Mouse (Mus musculus): Measurements from ENCODE around the gene Sspn. TPM values are rescaled to one million over a fixed set of nuclear protein-coding genes. Genes with fewer than 3 reads are reported as not detected.

Sspn gene
- total and polyA plus RNA-seq, 3 experiments: not detected

DNA sequence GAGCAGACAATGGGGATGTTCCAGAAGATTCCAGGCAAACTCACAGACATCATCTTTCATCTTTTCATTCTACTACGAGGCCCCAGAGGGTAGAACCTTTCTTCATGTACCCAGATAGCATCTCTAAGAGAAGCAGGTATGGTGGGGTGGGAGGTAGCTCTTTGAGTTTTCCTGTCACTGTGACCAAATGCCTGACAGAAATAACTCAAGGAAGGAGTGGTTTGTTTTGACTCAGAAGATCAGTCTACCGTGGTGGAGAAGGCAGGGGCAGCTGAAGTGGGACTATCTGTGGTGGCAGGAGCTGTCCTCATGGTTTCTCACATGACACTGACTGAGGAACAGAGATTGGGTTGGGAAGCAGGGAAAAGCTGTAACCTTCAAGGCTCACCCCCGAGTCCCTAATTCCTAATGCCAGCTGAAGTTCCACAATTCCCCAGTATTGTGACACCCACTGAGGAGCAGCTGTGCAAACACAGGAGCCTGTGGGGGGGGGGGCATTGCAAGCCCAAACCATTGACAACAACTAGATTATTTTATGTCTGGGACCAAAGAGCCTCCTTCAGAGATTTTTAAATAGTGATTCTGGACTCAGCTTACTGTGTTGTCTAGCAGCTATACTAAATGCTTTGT, 74.6 kb downstream of the Sspn start:
- Histone ChIP-seq H3K27ac (ENCODE audit: control insufficient read depth, low read depth, low read length) (no peak overlapping the region), H3K4me1 (ENCODE audit: control insufficient read depth in 1 of 2, insufficient read depth in 2 of 2, low read length in 2 of 2) (peaks cover 0 to 5% of the 10 kb centered on the region in 2 experiments; a peak in 1 of 4 replicates), H3K9me3 (replicated peaks; ENCODE audit: insufficient read depth, low read length) (no peaks in the 10 kb centered on the region), H3K79me2 (ENCODE audit: control insufficient read depth, insufficient read depth, low read length, poor library complexity) (no peaks in the 10 kb centered on the region), H3K36me3 (ENCODE audit: control insufficient read depth in 1 of 2, insufficient read depth in 2 of 2, low read length in 2 of 2) (no peaks in the 10 kb centered on the region), H3K4me3 (ENCODE audit: control insufficient read depth in 1 of 2, insufficient read depth in 1 of 2, low read depth in 2 of 2, low read length in 2 of 2) (no peak overlapping the region), H3K27me3 (ENCODE audit: control insufficient read depth in 1 of 2, insufficient read depth in 2 of 2, low read length in 2 of 2) (no peaks in the 10 kb centered on the region), H3K9ac (ENCODE audit: control insufficient read depth, low read depth, low read length, poor library complexity, severe bottlenecking) (no peak overlapping the region)
- TF ChIP-seq MAFK (IDR thresholded peaks at IDR 0.05; ENCODE audit: borderline replicate concordance, low read depth, low read length) (no peak), ELF1 (IDR thresholded peaks at IDR 0.05; ENCODE audit: low read depth, low read length) (no peak), UBTF (IDR thresholded peaks at IDR 0.05; ENCODE audit: borderline replicate concordance, insufficient read depth, low read depth, low read length) (no peak)
- DNase-seq (ENCODE audit: low read depth, low spot score): no peak

DNA sequence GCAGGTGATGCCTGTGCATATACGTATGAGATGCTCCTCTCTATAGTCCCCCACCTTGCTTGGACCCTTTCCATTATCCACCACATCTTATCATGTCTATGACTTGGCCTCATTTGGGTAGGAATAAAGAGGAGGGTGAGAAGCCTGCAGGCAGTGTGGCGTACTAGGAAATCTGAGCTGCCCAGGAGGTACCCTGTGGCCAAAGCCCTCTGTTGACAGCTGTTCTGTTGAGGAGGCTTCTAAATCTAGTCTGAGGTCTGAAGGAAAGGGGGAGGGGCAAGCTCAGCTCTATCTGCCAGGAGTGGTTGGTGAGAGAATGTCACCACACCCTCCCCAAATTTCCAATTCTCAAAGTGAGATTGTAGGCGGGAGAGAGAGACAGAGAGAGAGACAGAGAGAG, 75.3 kb downstream of the Sspn start:
- Histone ChIP-seq H3K9ac (ENCODE audit: control insufficient read depth, low read depth, low read length, poor library complexity, severe bottlenecking) (no peak overlapping the region), H3K36me3 (ENCODE audit: control insufficient read depth in 1 of 2, insufficient read depth in 2 of 2, low read length in 2 of 2) (no peaks in the 10 kb centered on the region), H3K27me3 (ENCODE audit: control insufficient read depth in 1 of 2, insufficient read depth in 2 of 2, low read length in 2 of 2) (no peaks in the 10 kb centered on the region), H3K4me3 (ENCODE audit: control insufficient read depth in 1 of 2, insufficient read depth in 1 of 2, low read depth in 2 of 2, low read length in 2 of 2) (no peak overlapping the region), H3K4me1 (ENCODE audit: control insufficient read depth in 1 of 2, insufficient read depth in 2 of 2, low read length in 2 of 2) (no peaks in the 10 kb centered on the region), H3K9me3 (replicated peaks; ENCODE audit: insufficient read depth, low read length) (no peaks in the 10 kb centered on the region), H3K79me2 (ENCODE audit: control insufficient read depth, insufficient read depth, low read length, poor library complexity) (no peaks in the 10 kb centered on the region), H3K27ac (ENCODE audit: control insufficient read depth, low read depth, low read length) (no peak overlapping the region)
- DNase-seq (ENCODE audit: low read depth, low spot score): no peak
- no peak for TF ChIP-seq EP300 (IDR thresholded peaks at IDR 0.05; ENCODE audit: low read depth in 1 of 2, low read length in 2 of 2)
- no peak for TF ChIP-seq SMC3 (IDR thresholded peaks at IDR 0.05; ENCODE audit: low read depth, low read length)
- no peak for TF ChIP-seq ELF1 (IDR thresholded peaks at IDR 0.05; ENCODE audit: low read depth, low read length)
- no peak for TF ChIP-seq SIN3A (IDR thresholded peaks at IDR 0.05; ENCODE audit: low read length)
- TF ChIP-seq HCFC1 (IDR thresholded peaks at IDR 0.05; ENCODE audit: low read depth, low read length): no peak
- no peak for TF ChIP-seq ZMIZ1 (IDR thresholded peaks at IDR 0.05; ENCODE audit: low read depth, low read length)

DNA sequence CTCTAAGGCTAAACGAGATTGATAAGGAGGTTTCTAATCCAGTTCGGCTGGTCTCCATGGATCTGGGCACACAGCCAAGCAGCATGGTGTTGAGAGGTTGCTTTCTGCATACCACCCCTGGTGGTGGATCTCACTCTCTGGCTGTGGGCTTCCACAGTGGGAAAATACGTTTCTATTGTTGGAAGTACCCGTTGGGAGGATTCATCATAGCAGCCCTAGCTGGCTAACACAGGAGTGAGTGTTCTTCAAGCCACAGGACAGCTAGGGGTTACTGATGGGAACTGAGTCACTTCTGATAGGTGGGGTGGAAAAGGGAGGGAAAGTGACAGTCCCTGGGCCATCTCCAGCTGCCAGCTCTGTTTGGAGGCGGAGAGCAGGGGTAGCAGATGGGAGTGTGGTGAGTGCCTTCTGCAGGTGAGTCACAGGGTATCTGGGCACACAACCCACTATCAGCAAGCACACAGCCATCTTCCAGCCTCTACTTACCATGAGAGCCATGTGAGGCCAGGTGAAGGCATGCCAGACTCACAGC, 77.1 kb downstream of the Sspn start:
- Histone ChIP-seq H3K79me2 (ENCODE audit: control insufficient read depth, insufficient read depth, low read length, poor library complexity) (no peaks in the 10 kb centered on the region), H3K4me1 (ENCODE audit: control insufficient read depth in 1 of 2, insufficient read depth in 2 of 2, low read length in 2 of 2) (no peaks in the 10 kb centered on the region), H3K27me3 (ENCODE audit: control insufficient read depth in 1 of 2, insufficient read depth in 2 of 2, low read length in 2 of 2) (no peaks in the 10 kb centered on the region), H3K9me3 (replicated peaks; ENCODE audit: insufficient read depth, low read length) (no peaks in the 10 kb centered on the region), H3K36me3 (ENCODE audit: control insufficient read depth in 1 of 2, insufficient read depth in 2 of 2, low read length in 2 of 2) (no peaks in the 10 kb centered on the region), H3K27ac (ENCODE audit: control insufficient read depth, low read depth, low read length) (no peak overlapping the region), H3K9ac (ENCODE audit: control insufficient read depth, low read depth, low read length, poor library complexity, severe bottlenecking) (no peak overlapping the region), H3K4me3 (ENCODE audit: control insufficient read depth in 1 of 2, insufficient read depth in 1 of 2, low read depth in 2 of 2, low read length in 2 of 2) (no peak overlapping the region)
- peak; percentile 28 for DNase-seq (ENCODE audit: low read depth, low spot score)
- TF ChIP-seq BHLHE40 (IDR thresholded peaks at IDR 0.05; ENCODE audit: borderline replicate concordance, low read depth, low read length): no peak
- TF ChIP-seq CTCF (IDR thresholded peaks at IDR 0.05 in 2 of 3, conservative IDR thresholded peaks at IDR 0.05 in 1 of 3; ENCODE audit: control insufficient read depth in 1 of 3, insufficient read depth in 1 of 3, low read depth in 2 of 3, low read length in 3 of 3, poor library complexity in 1 of 3, severe bottlenecking in 1 of 3): peak in 1 of 3 experiments; percentile 1; a peak in 1 of 6 replicates

Data from MEL (cell line).